Mouse (Mus musculus): ENCODE data around the gene Cpt1a.
A peak's percentile ranks its signal among the peaks of the same experiment; 100 is the strongest.

Cpt1a gene

DNA sequence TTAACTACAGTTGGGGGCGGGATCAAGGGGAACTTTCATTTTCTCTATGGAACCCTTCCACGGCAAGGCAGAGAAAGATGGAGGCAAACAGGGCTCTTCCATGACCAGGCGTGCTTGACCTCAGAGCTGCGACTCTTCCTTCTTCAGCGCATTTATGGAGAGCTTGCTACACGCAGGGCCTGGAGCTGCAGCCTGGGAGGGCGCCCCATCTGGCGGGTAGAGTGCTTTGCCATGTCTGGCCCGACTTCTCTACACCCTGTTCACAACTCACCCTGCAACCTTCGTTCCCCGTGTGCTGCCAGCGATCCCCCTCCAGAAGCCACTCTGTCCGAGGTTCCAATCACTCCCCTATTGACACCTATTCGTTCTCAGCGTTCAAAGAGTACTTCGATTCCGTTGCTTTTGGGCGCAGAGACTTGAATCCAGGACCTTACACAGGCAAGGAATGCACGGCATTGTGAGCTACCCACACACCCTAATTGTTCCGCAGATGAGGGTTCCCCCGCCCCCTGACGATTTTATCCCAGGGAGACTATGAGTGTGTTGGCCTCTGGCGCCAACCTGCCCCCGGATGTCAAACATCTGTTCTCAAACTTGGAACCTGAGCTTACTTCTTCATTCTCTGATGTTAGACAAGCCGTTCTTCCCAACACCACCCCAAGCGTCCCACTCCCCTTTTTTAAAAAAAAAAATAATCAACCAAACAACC is at the start of gene Cpt1a:
Gene Cpt1a, plus strand, starts transcription at position 74 of the 709 bp plus-strand sequence.
- DNase-seq (ENCODE audit: low spot score) = no peak

DNA sequence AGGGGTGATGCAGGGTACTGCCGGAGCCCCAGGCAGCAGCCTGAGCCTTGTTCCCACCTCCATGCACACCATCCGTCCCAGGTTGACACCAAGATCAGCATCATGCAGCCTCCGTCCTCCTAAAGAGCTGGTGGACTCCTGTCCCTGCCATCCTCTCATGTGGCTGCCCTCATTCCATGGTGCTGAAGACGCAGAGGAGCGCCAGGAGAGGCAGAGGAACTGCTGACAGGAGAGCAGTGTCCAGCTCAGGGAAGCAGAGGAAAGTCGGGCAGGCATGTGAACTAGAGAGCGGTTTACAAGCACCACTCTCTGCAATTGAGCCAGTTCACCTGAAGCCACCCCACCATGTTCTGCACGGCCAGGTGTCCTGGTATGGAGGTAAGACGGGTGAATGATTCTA is 48.8 kb upstream of the Cpt1a start:
- DNase-seq (ENCODE audit: low spot score) = peak; percentile 1

DNA sequence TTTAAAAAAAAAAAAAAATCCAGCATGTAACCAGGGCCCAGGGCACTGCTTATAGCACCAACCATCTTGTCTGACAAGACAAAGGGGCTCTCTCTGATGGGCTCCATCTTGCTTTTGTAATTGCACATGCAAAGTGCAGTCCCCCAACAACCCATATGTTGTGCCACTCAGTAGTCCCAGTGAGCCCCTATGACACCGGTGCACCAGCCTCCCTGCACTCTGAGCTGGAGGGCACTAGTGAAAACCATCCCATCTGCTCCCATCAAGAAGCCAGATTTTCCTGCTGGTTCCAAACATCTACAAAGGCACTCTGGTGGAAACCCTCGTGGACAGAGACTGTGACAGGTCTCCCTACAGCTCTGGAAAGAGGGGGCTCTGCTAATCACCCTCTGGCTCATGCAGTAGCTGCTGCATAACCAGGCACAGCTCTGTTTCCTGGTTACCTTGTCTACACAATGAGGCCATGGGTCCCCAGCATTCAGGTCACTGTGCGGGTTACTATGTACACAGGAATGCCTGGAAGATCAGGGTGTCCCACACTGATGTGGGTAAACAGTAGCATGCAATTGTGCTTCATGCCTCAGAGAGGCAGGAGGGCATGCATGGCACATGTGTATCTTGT is 46.3 kb upstream of the Cpt1a start:
- no peak for DNase-seq (ENCODE audit: low spot score)

DNA sequence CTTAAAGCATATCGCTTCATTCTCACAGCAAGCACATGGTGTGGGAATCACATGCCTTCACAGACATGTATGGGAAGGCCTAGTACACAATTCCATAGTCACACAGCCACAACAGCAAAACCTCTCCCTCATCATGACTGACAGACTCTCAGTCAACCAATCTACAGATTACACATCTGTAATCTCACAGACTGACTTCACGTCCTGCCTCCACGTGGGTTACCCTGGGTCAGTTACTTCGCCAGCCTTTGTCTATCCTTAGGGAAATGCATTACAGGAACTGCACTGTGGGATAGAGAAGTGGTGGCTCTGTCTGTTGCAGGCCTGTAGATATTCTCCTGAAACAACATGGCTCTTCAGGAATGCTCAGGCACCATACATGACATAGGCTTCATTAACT is 40.2 kb upstream of the Cpt1a start:
- no peak for DNase-seq (ENCODE audit: low spot score)

- peak; percentile 51 for DNase-seq (ENCODE audit: low spot score)
These were observed 39.3 kb upstream of the Cpt1a start, which contains the start of the genes Mrpl21 and Ighmbp2 for GRCm38 (mm10) chr19:3282572-3283467. Gene Mrpl21, plus strand, starts transcription at chr19:3282901. Gene Ighmbp2, minus strand, starts transcription at chr19:3283017.

DNA sequence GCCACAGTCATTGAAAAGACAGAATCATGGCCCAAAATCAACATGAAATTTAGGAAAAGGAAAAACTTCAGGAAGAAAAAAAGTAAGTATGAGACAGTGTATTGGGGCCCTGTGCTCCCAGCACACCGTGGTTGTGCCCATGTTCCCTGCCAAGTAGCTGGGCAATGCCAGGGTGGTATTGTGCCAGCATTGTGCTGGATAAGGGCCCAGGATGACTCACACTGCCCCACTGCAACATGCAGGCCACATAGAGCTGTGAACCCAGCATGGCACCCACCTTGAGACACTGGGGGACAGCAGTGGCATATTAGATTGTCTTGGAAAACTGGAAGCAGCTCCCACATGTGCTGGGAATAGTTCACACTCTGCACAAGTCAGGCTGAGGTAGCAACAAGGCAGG is 33.1 kb upstream of the Cpt1a start:
- DNase-seq (ENCODE audit: low spot score) = no peak

DNA sequence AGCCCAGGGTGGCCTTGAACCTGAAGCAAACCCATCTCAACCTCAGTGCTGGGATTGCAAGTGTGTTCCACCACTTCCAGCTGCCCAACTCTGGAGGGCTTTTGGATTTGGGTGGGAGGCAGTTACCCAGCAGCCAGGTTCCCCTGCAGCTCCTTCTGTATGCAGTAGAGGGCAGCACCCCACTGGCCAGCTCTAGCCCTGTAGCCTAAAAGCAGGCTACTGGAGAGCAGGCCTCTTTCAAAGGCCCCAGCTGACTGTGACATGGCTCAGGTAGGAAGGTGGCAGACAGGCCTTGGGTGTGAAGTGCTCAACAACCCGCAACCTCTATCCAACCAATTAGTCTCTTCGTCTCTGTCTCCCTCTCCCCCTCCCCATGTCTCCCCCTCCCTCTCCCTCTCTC is 30.1 kb upstream of the Cpt1a start:
- no peak for DNase-seq (ENCODE audit: low spot score)

GRCm38 (mm10) chr19:3292993-3293392 is 29.1 kb upstream of the Cpt1a start:
- no peak for DNase-seq (ENCODE audit: low spot score)

- DNase-seq (ENCODE audit: low spot score) = no peak
These were observed 26.9 kb upstream of the Cpt1a start for GRCm38 (mm10) chr19:3295245-3295644.

DNA sequence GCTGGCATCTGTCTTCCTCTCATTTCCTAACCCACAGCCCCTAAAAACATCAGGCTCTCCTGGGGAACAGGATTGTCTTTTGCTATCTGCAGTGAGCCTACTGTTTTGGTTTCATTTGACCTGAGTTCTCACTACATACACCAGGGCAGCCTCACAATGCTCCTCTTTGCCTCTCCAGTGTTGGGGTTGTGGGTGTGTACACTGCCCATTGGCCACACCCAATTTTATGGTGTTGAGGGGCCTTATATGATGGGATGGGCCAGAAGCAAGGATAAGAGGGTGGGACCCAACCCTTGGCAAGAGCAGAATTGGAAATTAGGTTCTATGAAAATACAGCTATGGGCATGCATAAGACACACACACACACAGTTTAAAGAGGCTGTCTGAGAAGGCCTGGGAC is 25.1 kb upstream of the Cpt1a start:
- DNase-seq (ENCODE audit: low spot score) = no peak

DNA sequence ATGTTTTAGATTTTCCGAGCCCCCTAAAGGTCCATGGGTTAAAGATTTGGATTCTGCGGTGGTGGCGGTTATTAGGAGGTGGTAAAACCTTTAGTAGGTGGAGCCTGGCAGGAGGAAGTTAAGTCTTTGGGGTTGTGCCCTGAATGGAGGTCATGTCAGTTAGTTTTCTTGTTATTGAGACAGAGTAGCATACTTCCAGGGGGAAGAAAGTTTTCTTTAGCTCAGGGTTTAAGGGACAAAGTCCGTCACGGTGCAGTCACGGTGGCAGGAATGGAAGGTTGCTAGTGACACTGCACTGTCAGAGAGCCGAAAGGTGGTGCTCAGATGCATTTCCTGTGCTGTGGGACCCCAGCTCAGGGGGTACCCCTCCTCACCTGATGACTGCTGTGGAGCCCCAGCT is 24.4 kb upstream of the Cpt1a start:
- DNase-seq (ENCODE audit: low spot score) = no peak

- DNase-seq (ENCODE audit: low spot score) = no peak
These were observed 18.1 kb upstream of the Cpt1a start for GRCm38 (mm10) chr19:3304017-3304416.

GRCm38 (mm10) chr19:3307175-3307949 is 14.8 kb upstream of the Cpt1a start:
- no peak for DNase-seq (ENCODE audit: low spot score)

DNA sequence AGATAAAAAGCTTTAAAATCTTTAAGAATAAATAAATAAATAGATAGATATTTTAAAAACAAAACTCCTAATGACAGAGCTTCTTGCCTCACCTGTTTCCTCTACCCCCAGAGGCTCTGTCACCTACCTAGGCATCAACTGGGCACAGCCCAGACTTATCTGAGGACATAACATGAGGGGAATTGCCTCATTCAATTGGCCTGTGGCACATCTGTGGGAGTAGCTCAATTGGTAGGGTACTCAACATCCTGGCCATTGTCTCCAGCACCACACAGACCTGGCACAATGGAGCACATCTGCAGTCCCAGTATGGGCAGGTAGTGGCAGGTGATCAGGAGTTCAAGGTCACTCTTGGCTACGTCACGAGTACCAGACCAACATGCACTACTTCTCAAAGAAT is 2.8 kb upstream of the Cpt1a start:
- DNase-seq (ENCODE audit: low spot score) = no peak

DNA sequence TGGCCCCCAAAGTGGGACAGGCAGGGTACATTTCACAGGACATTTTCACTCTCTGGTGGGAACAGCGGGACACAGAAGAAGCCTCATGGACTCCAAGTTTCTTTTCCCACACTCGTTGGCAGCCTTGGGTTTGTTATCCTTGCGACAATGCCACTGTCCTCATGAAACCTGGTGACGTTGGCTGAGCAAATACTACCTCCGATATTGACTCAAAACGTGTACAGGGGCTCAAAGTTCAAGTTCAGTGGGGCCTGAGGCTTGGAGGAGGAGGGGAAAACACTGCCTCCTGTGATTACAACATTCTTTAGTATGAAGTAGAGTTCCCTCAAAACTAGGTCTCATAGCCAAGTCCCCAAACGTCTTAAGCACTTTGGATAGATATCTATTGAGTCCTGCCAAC is 2.0 kb upstream of the Cpt1a start:
- DNase-seq (ENCODE audit: low spot score) = no peak

GRCm38 (mm10) chr19:3320801-3321200 is 1.3 kb upstream of the Cpt1a start:
- no peak for DNase-seq (ENCODE audit: low spot score)

DNA sequence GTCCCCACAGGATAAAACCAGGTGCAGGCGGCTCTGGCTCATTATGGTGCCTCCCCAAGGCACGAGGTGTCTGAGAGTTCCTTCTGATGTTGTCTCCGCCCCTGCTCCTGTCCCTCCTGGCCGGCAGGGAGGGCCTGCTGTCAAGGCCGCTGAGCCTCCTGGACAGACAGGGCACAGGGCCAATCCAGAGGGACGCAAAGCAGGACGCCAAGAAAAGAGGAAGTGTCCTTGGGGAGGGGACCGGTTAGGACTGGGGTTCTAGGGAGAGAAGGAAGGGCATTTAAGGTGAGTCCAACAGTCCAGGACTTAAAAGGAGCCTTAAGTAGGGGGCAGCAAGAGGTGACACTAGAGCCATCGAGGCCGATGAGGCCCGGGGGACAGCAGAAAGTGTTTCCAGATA is 517 bp upstream of the Cpt1a start:
- DNase-seq (ENCODE audit: low spot score) = no peak

DNA sequence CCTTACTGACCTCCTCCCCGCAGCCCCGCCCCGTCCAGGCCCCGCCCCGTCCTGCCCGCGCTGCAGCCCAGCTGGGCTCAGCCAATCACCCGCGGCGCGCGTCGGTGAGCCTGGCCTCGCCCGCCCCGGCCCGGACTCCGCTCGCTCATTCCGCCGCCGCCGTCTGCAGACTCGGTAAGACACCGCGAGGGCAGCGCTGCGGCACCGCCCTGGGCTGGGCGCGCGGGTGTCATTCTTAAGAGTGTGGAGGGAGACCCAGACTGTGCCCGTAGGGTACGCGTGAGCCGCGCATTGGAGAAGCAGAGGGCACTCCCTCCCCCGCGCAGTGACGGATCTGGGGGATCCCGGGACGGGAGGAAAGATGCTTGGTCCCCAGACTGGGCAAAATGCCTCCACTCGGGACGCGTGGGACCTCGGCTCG is 1.1 kb downstream of the Cpt1a start:
- peak; percentile 62 for DNase-seq (ENCODE audit: low spot score)

- no peak for DNase-seq (ENCODE audit: low spot score)
These were observed 1.7 kb downstream of the Cpt1a start for GRCm38 (mm10) chr19:3323753-3324270.

GRCm38 (mm10) chr19:3324271-3324811 is 2.2 kb downstream of the Cpt1a start:
- DNase-seq (ENCODE audit: low spot score) = no peak

GRCm38 (mm10) chr19:3324931-3325711 is 3.0 kb downstream of the Cpt1a start:
- DNase-seq (ENCODE audit: low spot score) = peak; percentile 78

Measured in urinary bladder, postnatal 10 days (tissue).